Mouse (Mus musculus) Patski (cell line): ENCODE measurements around the gene Slf2. TPM values are rescaled to one million over a fixed set of nuclear protein-coding genes. Genes with fewer than 3 reads are reported as not detected.
A peak's percentile ranks its signal among the peaks of the same experiment; 100 is the strongest.

Experiments used
- ATAC-seq: fragments of 100-300 bp; one replicate; pipeline ENCODE4 v1.8.0; 2021
- CTCF ChIA-PET: fragments of 350-600 bp; sonication (Branson Sonifier 250); formaldehyde crosslinking; loops from one replicate; lab custom pipeline; 2022; ENCODE audit warnings: inconsistent platforms; lab: Charles Lee
- POLR2A ChIA-PET: fragments of 350-600 bp; sonication (Branson Sonifier 250); formaldehyde crosslinking; loops from one replicate; lab custom pipeline; 2022; ENCODE audit warnings: antibody characterized with exemption, inconsistent platforms; lab: Charles Lee
- DNase-seq: peaks from one replicate; pipeline ENCODE4 v3.0.0-alpha.2; 2011; ENCODE audit warnings: low read depth, low spot score
- H3K27me3 ChIP-seq: fragments of 371-371 bp; one replicate; pipeline ENCODE4 v1.5.1; 2021
- CTCF ChIP-seq: fragments of 100-300 bp; IDR thresholded peaks from one replicate; pipeline ENCODE4 v1.5.1; 2021
- in situ Hi-C: fragments of 300-500 bp; cut with MboI; formaldehyde crosslinking; loops from 3 replicates; pipeline ENCODE4 v1.11.1; 2018; ENCODE audit warnings: low pct_unique_long_range_greater_than_20kb, mixed read lengths
- polyA plus RNA-seq: library from polyadenylated mRNA; unstranded; gene quantifications from one replicate; pipeline ENCODE4 v1.2.3, GENCODE M21; 2021

The Slf2 gene
- polyA plus RNA-seq, result 100 TPM

DNA sequence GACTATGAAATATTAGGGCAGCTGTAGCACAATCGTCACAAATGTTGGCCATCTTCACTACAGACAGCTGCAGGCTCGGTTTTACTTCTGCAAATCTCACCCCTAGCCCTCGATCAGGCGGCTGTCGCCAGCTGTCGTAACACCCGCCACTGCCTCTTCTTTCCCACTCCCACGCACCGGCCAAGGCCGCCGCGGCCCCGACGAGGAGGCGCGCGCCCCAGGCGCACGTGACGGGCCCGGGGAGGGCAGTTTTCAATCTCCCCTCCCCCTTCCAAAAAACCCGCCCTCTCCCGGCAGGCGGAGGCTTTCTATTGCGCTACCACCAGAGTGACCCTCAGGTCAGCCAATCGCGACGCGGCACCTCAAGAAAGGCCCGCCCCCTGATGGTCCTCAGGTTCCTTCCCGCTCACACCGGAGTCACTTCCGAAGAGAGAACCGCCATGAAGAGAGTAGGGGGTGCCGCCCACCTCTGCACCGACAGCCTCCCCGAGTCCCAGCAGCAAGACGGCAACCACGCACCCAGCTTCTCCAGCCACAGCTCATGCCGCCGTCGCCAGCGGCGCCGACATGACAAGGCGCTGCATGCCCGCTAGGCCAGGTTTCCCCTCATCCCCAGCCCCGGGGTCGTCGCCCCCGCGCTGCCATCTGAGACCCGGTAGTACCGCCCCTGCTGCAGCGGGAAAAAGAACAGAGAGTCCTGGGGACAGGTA is at the start of gene Slf2:
TSS of gene Slf2 (plus strand) at position 408 of the 710 bp plus-strand sequence.
- ATAC-seq (peak; percentile 94), DNase-seq (peak; percentile 85)
- POLR2A ChIA-PET, result interaction anchor here (0.6 to 3.4 kb wide), 13 partner anchors 16 to 284 kb away, joined by 3 to 34 read pairs (median 4); no protein-coding TSS in a partner anchor
- in situ Hi-C loops, result no loop called here
- CTCF ChIA-PET, result interaction anchor here (0.6 to 1.5 kb wide), 2 partner anchors 8 to 15 kb away, joined by 3 read pairs; no protein-coding TSS in a partner anchor
- no peaks in the 10 kb centered on the region for H3K27me3 ChIP-seq
- no peak for TF ChIP-seq CTCF

DNA sequence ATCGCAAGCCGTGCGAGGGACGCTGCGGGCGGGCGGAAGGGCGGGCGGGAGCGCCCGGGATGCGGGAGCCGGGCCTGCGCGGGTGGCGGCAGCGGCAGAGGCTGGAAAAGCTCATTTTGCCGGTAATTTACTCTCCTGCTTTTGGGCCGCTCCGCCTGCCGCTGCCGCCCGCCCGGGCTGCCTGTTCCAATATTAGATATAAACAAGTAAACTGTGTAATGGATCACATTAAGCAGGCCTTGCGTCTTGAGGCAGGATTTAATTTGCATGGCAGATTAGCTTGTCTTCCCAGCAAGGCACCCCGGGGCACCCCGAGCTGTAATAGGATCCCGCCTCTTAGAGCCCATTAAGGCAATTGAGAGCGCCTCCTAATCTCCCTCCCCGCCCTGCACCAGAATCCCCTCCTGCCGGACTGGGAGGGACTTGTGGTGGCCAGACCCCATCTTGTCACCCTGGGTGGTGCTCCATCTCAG is 48.4 kb upstream of the Slf2 start:
- ATAC-seq, result no peak
- ChIA-PET POLR2A (no interaction called here), CTCF (no interaction called here)
- in situ Hi-C loops, result no loop called here
- no peak for DNase-seq
- no peak for TF ChIP-seq CTCF
- H3K27me3 ChIP-seq, result no peaks in the 10 kb centered on the region

DNA sequence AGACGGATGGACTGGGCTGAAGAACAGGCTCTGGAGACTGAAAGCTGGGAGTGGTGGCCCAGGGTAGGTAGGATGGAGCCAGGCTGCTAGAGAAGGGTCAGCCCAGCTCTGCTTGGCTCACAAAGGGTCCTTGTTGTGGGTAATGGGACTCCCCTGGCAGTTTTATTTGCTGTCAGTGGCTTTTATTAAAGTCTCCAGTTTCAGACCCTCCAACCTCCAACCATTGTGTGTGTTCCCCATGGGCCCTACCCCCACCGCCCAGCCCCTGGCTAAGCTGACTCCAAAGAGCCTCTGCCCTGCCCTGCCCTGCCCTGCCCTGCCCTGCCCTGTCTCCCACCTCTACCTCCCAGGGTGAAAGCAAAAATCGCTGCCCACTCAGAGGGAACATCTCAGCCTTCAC is 46.6 kb upstream of the Slf2 start:
- no peak for DNase-seq
- ATAC-seq, result no peak
- no peak for TF ChIP-seq CTCF
- in situ Hi-C loops, result no loop called here
- ChIA-PET CTCF (interaction anchor here (0.9 to 1.4 kb wide), 2 partner anchors 43 to 114 kb away, joined by 3 to 4 read pairs; no protein-coding TSS in a partner anchor), POLR2A (no interaction called here)
- H3K27me3 ChIP-seq, result no peaks in the 10 kb centered on the region

DNA sequence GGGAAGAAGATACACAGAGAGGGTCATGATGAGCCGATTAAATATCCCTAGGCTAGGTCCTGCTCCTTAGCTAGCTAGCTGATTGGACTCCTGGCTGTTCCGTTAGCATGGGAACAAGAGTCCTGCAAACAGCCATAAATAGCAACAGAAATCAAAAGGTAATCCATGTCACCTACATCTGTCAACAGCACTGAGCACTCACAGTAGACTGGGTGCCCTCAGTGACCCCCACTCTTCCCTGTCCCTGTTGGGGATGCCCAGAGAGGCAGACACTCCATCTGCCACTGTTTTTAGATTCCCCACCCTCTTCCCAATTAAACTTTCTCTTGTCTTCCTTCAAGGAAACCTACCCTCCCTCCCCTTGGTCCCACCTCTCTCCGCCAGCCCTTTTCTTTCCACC is 44.5 kb upstream of the Slf2 start:
- ChIA-PET POLR2A (interaction anchor here (0.7 to 2.0 kb wide), 3 partner anchors 102 to 130 kb away, joined by 6 read pairs; partner anchors contain the start of gene Pax2), CTCF (interaction anchor here (1.0 to 2.3 kb wide), 7 partner anchors 10 to 304 kb away, joined by 3 to 20 read pairs (median 9); no protein-coding TSS in a partner anchor)
- no peak for ATAC-seq
- DNase-seq, result no peak
- in situ Hi-C loops, result no loop called here
- TF ChIP-seq CTCF, result no peak
- H3K27me3 ChIP-seq, result no peaks in the 10 kb centered on the region

DNA sequence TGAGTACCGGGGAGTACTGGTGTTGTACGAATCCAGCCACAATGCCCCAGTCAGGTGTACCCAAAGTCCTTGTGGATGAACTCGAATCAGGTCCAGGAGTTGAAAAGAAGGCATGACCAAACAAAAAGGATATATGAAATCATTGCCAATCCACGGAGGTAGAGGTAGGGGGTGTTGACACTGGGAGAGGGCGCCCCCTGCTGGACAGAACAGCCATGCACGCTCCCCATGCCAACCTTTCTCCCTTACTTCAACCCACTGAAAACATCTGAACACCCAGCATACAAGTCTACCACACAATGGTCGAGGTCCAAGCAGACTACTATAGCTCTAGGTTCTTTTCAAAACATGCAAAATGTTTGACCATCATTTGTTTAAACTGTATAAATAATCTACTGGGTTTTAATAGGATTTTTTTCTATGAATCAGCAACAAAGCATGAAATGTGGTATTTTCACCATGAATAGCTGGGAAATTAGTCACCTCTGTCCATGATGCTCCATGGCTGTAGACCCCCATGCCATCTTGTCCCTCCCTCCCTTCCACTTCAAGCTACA is 43.2 kb upstream of the Slf2 start:
- peak; percentile 92 for TF ChIP-seq CTCF
- ChIA-PET POLR2A (interaction anchor here (2.0 kb wide), 1 partner anchor 129 kb away, joined by 6 read pairs; no protein-coding TSS in a partner anchor), CTCF (interaction anchor here (0.7 to 2.3 kb wide), 18 partner anchors 9 to 320 kb away, joined by 3 to 20 read pairs (median 4); partner anchors contain the start of gene Pax2)
- ATAC-seq, result peak; percentile 74
- no peaks in the 10 kb centered on the region for H3K27me3 ChIP-seq
- in situ Hi-C loops, result no loop called here
- DNase-seq, result no peak

DNA sequence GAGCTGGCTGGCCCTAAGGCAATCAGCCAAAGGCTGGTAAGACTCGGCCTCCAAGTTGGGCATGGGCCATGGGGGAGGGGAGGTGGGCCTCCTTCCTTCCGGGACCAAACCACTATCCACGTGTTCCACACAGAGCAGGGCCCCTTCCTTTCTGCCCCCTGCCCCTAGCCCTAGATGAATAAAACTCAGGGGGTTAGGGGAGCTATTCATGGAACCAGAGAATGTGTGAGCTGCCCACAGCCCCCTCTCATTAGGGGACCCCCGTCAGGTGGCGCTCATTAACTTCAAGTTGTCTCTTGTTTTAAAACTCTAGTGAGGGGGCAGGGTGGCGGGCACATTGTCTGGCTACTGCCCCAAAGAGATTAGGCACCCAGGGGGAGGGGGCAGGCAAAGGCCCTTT is 41.4 kb upstream of the Slf2 start:
- no peak for DNase-seq
- no peak for ATAC-seq
- ChIA-PET CTCF (interaction anchor here (0.8 to 1.3 kb wide), 2 partner anchors 10 to 125 kb away, joined by 3 read pairs; no protein-coding TSS in a partner anchor), POLR2A (interaction anchor here (0.6 to 1.6 kb wide), 4 partner anchors 39 to 140 kb away, joined by 3 to 5 read pairs (median 4); partner anchors contain the start of gene Pax2)
- no peaks in the 10 kb centered on the region for H3K27me3 ChIP-seq
- in situ Hi-C loops, result no loop called here
- no peak for TF ChIP-seq CTCF

DNA sequence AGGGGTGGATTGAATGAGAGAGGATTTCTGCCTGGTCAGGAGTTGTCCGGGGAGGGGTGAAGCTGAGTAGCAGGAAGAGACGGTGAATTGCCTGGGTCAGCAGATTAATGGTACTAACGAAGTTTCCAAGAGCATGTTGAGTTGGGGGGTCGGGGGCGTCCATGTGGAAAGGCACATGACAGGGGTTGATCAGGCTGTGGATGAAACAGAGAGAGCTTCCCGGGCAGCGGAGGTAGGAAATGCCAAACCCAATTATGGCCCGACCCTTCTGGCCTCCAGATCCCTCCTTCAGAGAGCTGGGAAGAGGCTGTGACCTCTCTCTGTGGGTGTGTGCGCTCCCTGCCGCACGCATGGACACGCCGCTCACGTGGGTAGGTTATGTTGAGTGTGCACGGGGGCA is 39.5 kb upstream of the Slf2 start:
- CTCF ChIA-PET, result no interaction called here
- in situ Hi-C loops, result loop anchor here (5.0 kb wide), 2 partner anchors 129 to 309 kb away; no protein-coding TSS in a partner anchor
- TF ChIP-seq CTCF, result no peak
- no peak for DNase-seq
- ATAC-seq, result no peak
- no peaks in the 10 kb centered on the region for H3K27me3 ChIP-seq
- POLR2A ChIA-PET, result interaction anchor here (0.6 to 1.2 kb wide), 3 partner anchors 120 to 135 kb away, joined by 3 read pairs; no protein-coding TSS in a partner anchor

DNA sequence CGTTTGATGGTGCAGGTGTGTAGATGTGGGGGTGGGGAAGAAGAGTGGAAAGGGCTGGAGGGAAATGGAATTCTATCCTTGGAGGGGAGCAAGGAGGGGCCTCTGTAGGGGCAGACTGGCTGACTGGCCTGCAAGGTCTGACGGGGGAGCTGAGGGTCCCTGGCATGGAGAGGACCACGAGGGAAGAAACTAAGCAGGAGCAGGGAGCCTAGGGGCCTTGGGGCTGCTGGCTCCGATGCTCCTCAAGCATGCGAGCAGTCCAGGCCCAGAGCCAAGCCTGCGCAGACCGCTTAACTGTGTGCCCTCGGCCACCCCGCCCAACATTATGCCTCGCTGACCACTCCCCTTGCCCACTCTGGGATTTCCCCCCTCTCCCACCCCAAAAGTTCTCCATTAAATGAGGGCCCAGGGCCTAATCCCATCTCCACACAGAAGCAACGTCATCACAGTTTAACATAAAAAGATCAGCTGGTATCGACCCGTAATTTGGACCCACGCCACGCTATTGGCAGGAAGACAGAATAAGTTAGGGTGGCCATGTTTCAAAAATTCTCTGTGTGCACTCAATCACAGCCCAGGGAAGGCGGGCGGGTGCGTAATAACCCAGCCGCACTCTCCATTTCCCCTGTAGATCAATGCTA is 37.6 kb upstream of the Slf2 start:
- TF ChIP-seq CTCF, result no peak
- CTCF ChIA-PET, result interaction anchor here (8.5 kb wide), 1 partner anchor 311 kb away, joined by 97 read pairs; no protein-coding TSS in a partner anchor
- no peak for DNase-seq
- H3K27me3 ChIP-seq, result no peaks in the 10 kb centered on the region
- POLR2A ChIA-PET, result interaction anchor here (0.5 to 1.6 kb wide), 8 partner anchors 21 to 144 kb away, joined by 3 to 8 read pairs (median 4); partner anchors contain the start of gene Pax2
- peak; percentile 49 for ATAC-seq
- in situ Hi-C loops, result loop anchor here (5.0 kb wide), 2 partner anchors 131 to 311 kb away; no protein-coding TSS in a partner anchor

DNA sequence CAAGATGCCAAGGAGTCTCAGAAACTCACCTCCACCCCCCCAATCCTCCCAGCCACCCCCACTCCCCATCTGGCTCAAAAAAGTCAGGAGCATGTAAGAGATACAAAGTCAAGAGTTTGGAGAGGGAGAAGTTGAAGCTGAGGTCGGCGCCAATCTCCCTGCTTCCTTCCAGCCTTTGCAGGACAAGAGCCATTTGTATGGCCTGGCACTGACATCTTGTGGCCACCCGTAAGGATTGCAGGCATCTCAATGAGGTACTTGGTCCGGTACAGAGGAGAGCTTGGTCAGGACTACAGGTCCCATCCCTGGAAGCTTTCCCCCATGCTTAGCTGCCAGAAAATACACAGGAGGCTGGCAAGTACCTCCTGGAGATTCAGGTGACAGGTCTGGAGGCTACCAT is 35.7 kb upstream of the Slf2 start:
- peak; percentile 95 for TF ChIP-seq CTCF
- no peak for ATAC-seq
- in situ Hi-C loops, result loop anchor here (5.0 kb wide), 1 partner anchor 42 kb away; no protein-coding TSS in a partner anchor
- DNase-seq, result no peak
- no peaks in the 10 kb centered on the region for H3K27me3 ChIP-seq
- CTCF ChIA-PET, result interaction anchor here (0.9 to 8.5 kb wide), 16 partner anchors 14 to 351 kb away, joined by 3 to 97 read pairs (median 6); partner anchors contain the start of genes Hif1an, Ndufb8 and Pax2
- POLR2A ChIA-PET, result interaction anchor here (0.5 to 4.2 kb wide), 11 partner anchors 38 to 316 kb away, joined by 3 to 20 read pairs (median 3); partner anchors contain the start of genes Mrpl43, Pax2 and Twnk
